Mouse (Mus musculus) liver, embryonic 14.5 days (tissue): Measurements from ENCODE around the gene Pfkfb1. TPM values are rescaled to one million over a fixed set of nuclear protein-coding genes. Genes with fewer than 3 reads are reported as not detected.

Experiments
- ATAC-seq: fragments of 200-750 bp; cut with Nextera tagmentation; 2 replicates; pipeline ENCODE4 v1.8.0; 2017; ENCODE audit warnings: moderate number of reproducible peaks, mild to moderate bottlenecking, moderate library complexity; ENCODE audit not compliant: insufficient read depth
- DNase-seq, 3 experiments: peaks; one replicate each; pipeline ENCODE4 v3.0.0-alpha.2; 2012 to 2013; ENCODE audit warnings: low read depth in 3 of 3, low spot score in 3 of 3
- H3K27ac ChIP-seq: fragments of 300-500 bp; sonication (generic); 2 replicates; pipeline ENCODE4 v1.5.1; 2014; ENCODE audit warnings: moderate library complexity, mild to moderate bottlenecking, control low read depth, inconsistent platforms
- H3K27me3 ChIP-seq: fragments of 300-500 bp; sonication (generic); 2 replicates; pipeline ENCODE4 v1.6.1; 2014; ENCODE audit warnings: mild to moderate bottlenecking, low read length, moderate library complexity; ENCODE audit not compliant: control insufficient read depth, insufficient read depth
- H3K36me3 ChIP-seq: fragments of 300-500 bp; sonication (generic); replicated peaks from 2 replicates; pipeline ENCODE4 v1.6.1; 2014; ENCODE audit warnings: low read depth; ENCODE audit not compliant: control insufficient read depth, insufficient read depth
- H3K4me1 ChIP-seq, 2 experiments: fragments of 200-500 bp in 1 of 2; fragments of 300-500 bp in 1 of 2; sonication (generic) in 1 of 2; replicated peaks; 2 replicates each; pipeline ENCODE4 v1.6.1; 2012 to 2014; ENCODE audit warnings: antibody characterized with exemption in 1 of 2, inconsistent platforms in 1 of 2, low read length in 1 of 2; ENCODE audit not compliant: control insufficient read depth in 2 of 2, insufficient read depth in 2 of 2
- H3K4me2 ChIP-seq: fragments of 300-500 bp; sonication (generic); 2 replicates; pipeline ENCODE4 v1.6.1; 2014; ENCODE audit warnings: low read depth, mild to moderate bottlenecking, control low read depth, moderate library complexity
- H3K4me3 ChIP-seq, 2 experiments: fragments of 200-500 bp in 1 of 2; fragments of 300-500 bp in 1 of 2; sonication (generic) in 1 of 2; 2 replicates each; pipeline ENCODE4 v1.5.1; 2012 to 2014; ENCODE audit warnings: low read depth in 2 of 2, low read length in 2 of 2, mild to moderate bottlenecking in 2 of 2, control low read depth in 1 of 2, inconsistent platforms in 1 of 2, moderate library complexity in 1 of 2; ENCODE audit not compliant: insufficient read depth in 1 of 2
- H3K9ac ChIP-seq: fragments of 300-500 bp; sonication (generic); replicated peaks from 2 replicates; pipeline ENCODE4 v1.6.1; 2014; ENCODE audit warnings: mild to moderate bottlenecking, control low read depth, moderate library complexity
- H3K9me3 ChIP-seq: fragments of 300-500 bp; sonication (generic); 2 replicates; pipeline ENCODE4 v1.6.1; 2016; ENCODE audit warnings: low read length, mixed read lengths; ENCODE audit not compliant: control insufficient read depth
- EP300 ChIP-seq: IDR thresholded peaks from 2 replicates; pipeline ENCODE4 v1.6.1; 2016; ENCODE audit warnings: antibody characterized with exemption, low read depth
- WGBS: fragments of 180-500 bp; shearing (Covaris S2); extraction: QIAGEN DNeasy Blood & Tissue Kit; methylation state at CpG from one replicate; pipeline ENCODE4 v1.1.7; 2014; ENCODE audit not compliant: insufficient replicate concordance; 5-methylcytosine and 5-hydroxymethylcytosine counted together
- microRNA-seq: library from miRNA; unstranded; fragments of <30 nt; microRNA quantifications from one replicate; pipeline ENCODE4, GENCODE M21; 2016
- polyA plus RNA-seq, 2 experiments: library from polyadenylated mRNA; depleted of rRNA in 1 of 2; stranded (reverse) in 1 of 2; unstranded in 1 of 2; fragments of >200 nt; fragmentation: Nextera tagmentation in 1 of 2; extraction: Ambion mirVana in 1 of 2; gene quantifications; 2 replicates each; pipeline versions ENCODE4 v1.2.1 to v1.2.3; 2012 to 2014

The Pfkfb1 gene
- polyA plus RNA-seq, 2 experiments: 6.2 to 7.3 TPM

- Histone ChIP-seq H3K27ac (no peak overlapping the region), H3K27me3 (no peaks in the 10 kb centered on the region), H3K4me2 (no peak overlapping the region), H3K4me3 (no peak overlapping the region), H3K4me1 (no peaks in the 10 kb centered on the region), H3K9me3 (no peaks in the 10 kb centered on the region), H3K36me3 (no peaks in the 10 kb centered on the region), H3K9ac (no peak overlapping the region)
- no peak for TF ChIP-seq EP300
- 33% methylated on average over 1 of the region's 1 CpGs for WGBS
- no peak for ATAC-seq
- DNase-seq: no peak
Measured at GRCm38 (mm10) chrX:150677505-150677904, 89.5 kb downstream of the Pfkfb1 start.

Small RNA genes lying within 50 kb of the gene (microRNA-seq; reads per million reads assigned to microRNA genes)
- not detected for gene Mir3620

Other genes starting within 250 kb of the Pfkfb1 start
- gene Tmem29, start 129.1 kb upstream of the Pfkfb1 start, polyA plus RNA-seq (2012; rRNA removed): 4.9 and 10.1 TPM in 2 replicates
- gene Tmem29, start 129.1 kb upstream of the Pfkfb1 start, polyA plus RNA-seq (2014; fragmentation: Nextera tagmentation; extraction: Ambion mirVana): 14.8 and 15.7 TPM in 2 replicates
- gene Alas2, start 40.9 kb upstream of the Pfkfb1 start, polyA plus RNA-seq (2012; rRNA removed): 897 and 1,006 TPM in 2 replicates
- gene Alas2, start 40.9 kb upstream of the Pfkfb1 start, polyA plus RNA-seq (2014; fragmentation: Nextera tagmentation; extraction: Ambion mirVana): 977 and 1,008 TPM in 2 replicates
- 7.5 and 8.2 TPM in 2 replicates for gene Apex2, start 1.6 kb downstream of the Pfkfb1 start, polyA plus RNA-seq (2012; rRNA removed)
- 8.9 and 12.0 TPM in 2 replicates for gene Apex2, start 1.6 kb downstream of the Pfkfb1 start, polyA plus RNA-seq (2014; fragmentation: Nextera tagmentation; extraction: Ambion mirVana)
- gene Tro, start 69.4 kb downstream of the Pfkfb1 start, polyA plus RNA-seq (2012; rRNA removed): 0.94 and 1.0 TPM in 2 replicates
- gene Tro, start 69.4 kb downstream of the Pfkfb1 start, polyA plus RNA-seq (2014; fragmentation: Nextera tagmentation; extraction: Ambion mirVana): 0.50 and 1.0 TPM in 2 replicates
- gene Maged2, start 226.1 kb downstream of the Pfkfb1 start, polyA plus RNA-seq (2012; rRNA removed): 19.2 and 22.9 TPM in 2 replicates
- gene Maged2, start 226.1 kb downstream of the Pfkfb1 start, polyA plus RNA-seq (2014; fragmentation: Nextera tagmentation; extraction: Ambion mirVana): 53.1 and 58.1 TPM in 2 replicates